ENCODE assay signal across 25 mouse cellular contexts in genomic region chr11:53780262-53780661, GRCm38 (mm10). TPM values are rescaled to one million over a fixed set of nuclear protein-coding genes. Genes with fewer than 3 reads are reported as not detected.
DNase-seq lines count a peak whose midpoint lies in the region; ATAC-seq and TF ChIP-seq lines count a peak whose summit lies in the region.
"Had no signal": no experiment of that assay in that cellular context is flagged by ENCODE, and none has a peak within 500 bp of the region (broad histone marks: within the 10 kb centered on the region; RNA-seq: fewer than 3 reads in every experiment).

No protein-coding gene starts in this region.

- H3K27ac ChIP-seq in intestine, embryonic 16.5 days (ENCODE audit: low read length), result 0 out of 2 replicates have a peak overlapping the region, but pooled peaks have one; percentile 46
- H3K27ac ChIP-seq in intestine, embryonic 15.5 days, result no peak overlapping the region
- H3K27ac ChIP-seq in midbrain, embryonic 11.5 days (ENCODE audit: low read depth, low read length), result no peak overlapping the region
- no peak overlapping the region for H3K27ac ChIP-seq in midbrain, postnatal 0 days (ENCODE audit: low read depth, low read length)
- peak overlapping the region; percentile 78; the same call in 1 of the 2 replicates for H3K27ac ChIP-seq in intestine, postnatal 0 days (ENCODE audit: low read depth, low read length)
- H3K27ac ChIP-seq: embryonic facial prominence, embryonic 12.5 days; forebrain, embryonic 15.5 days; heart, embryonic 10.5 days; hindbrain, embryonic 10.5 days; hindbrain, embryonic 14.5 days had no signal

- no peak overlapping the region for H3K4me2 ChIP-seq in intestine, embryonic 16.5 days (ENCODE audit: low read depth, low read length)
- no peak overlapping the region for H3K4me2 ChIP-seq in intestine, embryonic 15.5 days (replicated peaks)
- H3K4me2 ChIP-seq in midbrain, embryonic 11.5 days, result no peak overlapping the region
- no peak overlapping the region for H3K4me2 ChIP-seq in midbrain, postnatal 0 days (ENCODE audit: low read depth, low read length, poor library complexity, severe bottlenecking)
- H3K4me2 ChIP-seq in intestine, postnatal 0 days (replicated peaks; ENCODE audit: low read depth), result no peak overlapping the region
- no peak overlapping the region for H3K4me2 ChIP-seq in myocyte (ENCODE audit: low read depth)
- H3K4me2 ChIP-seq: embryonic facial prominence, embryonic 12.5 days; forebrain, embryonic 15.5 days; hindbrain, embryonic 14.5 days had no signal

- peaks cover 21% of the 10 kb centered on the region for H3K36me3 ChIP-seq in intestine, embryonic 16.5 days (ENCODE audit: control insufficient read depth, insufficient read depth, low read length)
- H3K36me3 ChIP-seq in intestine, embryonic 15.5 days, result peaks cover 18% of the 10 kb centered on the region
- no peaks in the 10 kb centered on the region for H3K36me3 ChIP-seq in midbrain, embryonic 11.5 days (ENCODE audit: control insufficient read depth, insufficient read depth, low read length)
- no peaks in the 10 kb centered on the region for H3K36me3 ChIP-seq in midbrain, postnatal 0 days (ENCODE audit: insufficient read depth, low read length)
- H3K36me3 ChIP-seq in intestine, postnatal 0 days (ENCODE audit: control insufficient read depth, insufficient read depth), result peaks cover 45% of the 10 kb centered on the region
- peaks cover 36% of the 10 kb centered on the region for H3K36me3 ChIP-seq in myocyte (ENCODE audit: control insufficient read depth, insufficient read depth)
- H3K36me3 ChIP-seq: forebrain, embryonic 15.5 days had no signal

- TF ChIP-seq CTCF in midbrain, postnatal 0 days (IDR thresholded peaks at IDR 0.05), result no peak
- TF ChIP-seq CTCF in intestine, postnatal 0 days (IDR thresholded peaks at IDR 0.05; ENCODE audit: low read depth), result 0 out of 2 replicates have a peak, but pooled peaks have one; percentile 1

- no peak overlapping the region for H3K9ac ChIP-seq in intestine, embryonic 16.5 days (ENCODE audit: low read depth, low read length)
- H3K9ac ChIP-seq in intestine, embryonic 15.5 days, result no peak overlapping the region
- no peak overlapping the region for H3K9ac ChIP-seq in midbrain, embryonic 11.5 days (ENCODE audit: low read length)
- no peak overlapping the region for H3K9ac ChIP-seq in midbrain, postnatal 0 days (replicated peaks; ENCODE audit: low read length, poor library complexity, severe bottlenecking)
- H3K9ac ChIP-seq in intestine, postnatal 0 days (ENCODE audit: low read depth, low read length), result no peak overlapping the region
- H3K9ac ChIP-seq: embryonic facial prominence, embryonic 12.5 days; forebrain, embryonic 15.5 days; hindbrain, embryonic 14.5 days had no signal

- peaks cover 28% of the 10 kb centered on the region; the same call in 1 of the 2 replicates for H3K4me1 ChIP-seq in intestine, embryonic 16.5 days (ENCODE audit: control insufficient read depth, insufficient read depth, low read length)
- peaks cover 18% of the 10 kb centered on the region for H3K4me1 ChIP-seq in intestine, embryonic 15.5 days (replicated peaks)
- no peaks in the 10 kb centered on the region for H3K4me1 ChIP-seq in midbrain, embryonic 11.5 days (ENCODE audit: control insufficient read depth, insufficient read depth, low read length)
- H3K4me1 ChIP-seq in midbrain, postnatal 0 days (ENCODE audit: insufficient read depth, low read length), result no peaks in the 10 kb centered on the region
- peaks cover 14% of the 10 kb centered on the region; the same call in 1 of the 2 replicates for H3K4me1 ChIP-seq in intestine, postnatal 0 days (replicated peaks; ENCODE audit: control insufficient read depth, insufficient read depth, low read length)
- H3K4me1 ChIP-seq: embryonic facial prominence, embryonic 12.5 days; forebrain, embryonic 15.5 days had no signal

- peak; percentile 10 for DNase-seq in midbrain, embryonic 11.5 days (ENCODE audit: low spot score, missing footprints)
- DNase-seq in midbrain, postnatal 0 days (ENCODE audit: low spot score), result no peak
- no peak for DNase-seq in embryo, embryonic 9.5 days (ENCODE audit: extremely low spot score)
- no peak for DNase-seq in cerebellum, postnatal 4 days (ENCODE audit: low spot score in 2 of 2)
- DNase-seq: adrenal gland, adult 2 months; adrenal gland, postnatal 25 days; cerebellum, adult 2 months; cerebellum, postnatal 10 days; embryo, embryonic 11 days; gastrocnemius, postnatal 14 days; heart, postnatal 14 days had no signal

- H3K9me3 ChIP-seq in intestine, embryonic 16.5 days (ENCODE audit: control insufficient read depth, low read length), result no peaks in the 10 kb centered on the region
- no peaks in the 10 kb centered on the region for H3K9me3 ChIP-seq in intestine, embryonic 15.5 days
- H3K9me3 ChIP-seq in midbrain, embryonic 11.5 days (ENCODE audit: control insufficient read depth, low read length), result no peaks in the 10 kb centered on the region
- H3K9me3 ChIP-seq in midbrain, postnatal 0 days (ENCODE audit: low read length), result no peaks in the 10 kb centered on the region
- no peaks in the 10 kb centered on the region for H3K9me3 ChIP-seq in intestine, postnatal 0 days (ENCODE audit: control insufficient read depth)
- H3K9me3 ChIP-seq: embryonic facial prominence, embryonic 12.5 days; forebrain, embryonic 15.5 days; heart, embryonic 10.5 days; hindbrain, embryonic 10.5 days had no signal

- no peak overlapping the region for H3K4me3 ChIP-seq in intestine, embryonic 16.5 days (ENCODE audit: low read length)
- no peak overlapping the region for H3K4me3 ChIP-seq in intestine, embryonic 15.5 days (replicated peaks)
- no peak overlapping the region for H3K4me3 ChIP-seq in midbrain, embryonic 11.5 days (ENCODE audit: low read depth, low read length)
- no peak overlapping the region for H3K4me3 ChIP-seq in midbrain, postnatal 0 days (ENCODE audit: low read depth, low read length)
- no peak overlapping the region for H3K4me3 ChIP-seq in intestine, postnatal 0 days (ENCODE audit: low read depth, low read length)
- H3K4me3 ChIP-seq in myocyte, result no peak overlapping the region
- H3K4me3 ChIP-seq: embryonic facial prominence, embryonic 12.5 days; forebrain, embryonic 15.5 days; heart, embryonic 10.5 days; hindbrain, embryonic 10.5 days had no signal

- no peak for ATAC-seq in intestine, embryonic 16.5 days
- no peak for ATAC-seq in intestine, embryonic 15.5 days
- ATAC-seq in midbrain, embryonic 11.5 days (ENCODE audit: low FRiP score), result no peak
- no peak for ATAC-seq in midbrain, postnatal 0 days (ENCODE audit: low FRiP score)
- no peak for ATAC-seq in intestine, postnatal 0 days
- ATAC-seq: forebrain, embryonic 15.5 days had no signal

- H3ac ChIP-seq in myocyte (ENCODE audit: control insufficient read depth, insufficient read length), result no peak overlapping the region

- no peaks in the 10 kb centered on the region for H3K79me2 ChIP-seq in myocyte (ENCODE audit: control insufficient read depth, insufficient read depth)

- 64% methylated on average over 3 of the region's 3 CpGs for WGBS in intestine, embryonic 16.5 days
- WGBS in intestine, embryonic 15.5 days, result 66% methylated on average over 3 of the region's 3 CpGs
- 68% methylated on average over 3 of the region's 3 CpGs for WGBS in midbrain, embryonic 11.5 days
- 71% methylated on average over 3 of the region's 3 CpGs for WGBS in midbrain, postnatal 0 days
- 56% methylated on average over 3 of the region's 3 CpGs for WGBS in intestine, postnatal 0 days

- no peaks in the 10 kb centered on the region for H3K27me3 ChIP-seq in intestine, embryonic 16.5 days (replicated peaks; ENCODE audit: control insufficient read depth, insufficient read depth, low read length)
- no peaks in the 10 kb centered on the region for H3K27me3 ChIP-seq in intestine, embryonic 15.5 days (replicated peaks)
- H3K27me3 ChIP-seq in midbrain, embryonic 11.5 days (ENCODE audit: control insufficient read depth, insufficient read depth, low read length), result no peaks in the 10 kb centered on the region
- H3K27me3 ChIP-seq in midbrain, postnatal 0 days (ENCODE audit: insufficient read depth, low read length), result no peaks in the 10 kb centered on the region
- no peaks in the 10 kb centered on the region for H3K27me3 ChIP-seq in intestine, postnatal 0 days (replicated peaks; ENCODE audit: control insufficient read depth, insufficient read depth, low read length)
- H3K27me3 ChIP-seq in myocyte (ENCODE audit: control insufficient read depth, insufficient read depth, insufficient read length), result no peaks in the 10 kb centered on the region
- H3K27me3 ChIP-seq: embryonic facial prominence, embryonic 12.5 days; forebrain, embryonic 15.5 days had no signal

- TF ChIP-seq POLR2A in myocyte (IDR thresholded peaks at IDR 0.05; ENCODE audit: insufficient read length, low read depth), result no peak

RNA-seq across cellular contexts. Expression of gene Gm17334, which starts 7.3 kb away (rescaled TPM):
- 0.34 and 0.81 TPM in 2 replicates for polyA plus RNA-seq in intestine, embryonic 16.5 days (2015; fragmentation: Nextera tagmentation; extraction: Ambion mirVana)
- polyA plus RNA-seq in intestine, embryonic 15.5 days (2015; fragmentation: Nextera tagmentation; extraction: Ambion mirVana), result 0.26 and 0.32 TPM in 2 replicates
- polyA plus RNA-seq in midbrain, embryonic 11.5 days (2014; fragmentation: Nextera tagmentation; extraction: Ambion mirVana), result not detected in 2 replicates
- 0.57 TPM in 1 of 2 replicates, not detected in the other for total RNA-seq in midbrain, postnatal 0 days (2014; rRNA removed)
- polyA plus RNA-seq in midbrain, postnatal 0 days (2015; fragmentation: Nextera tagmentation; extraction: Ambion mirVana), result not detected in 2 replicates
- polyA plus RNA-seq in intestine, postnatal 0 days (2015; fragmentation: Nextera tagmentation; extraction: Ambion mirVana), result 0.17 and 0.67 TPM in 2 replicates
- 0.19 TPM for polyA plus RNA-seq in myocyte (2012; fragmentation: generic; extraction: Trizol)
- total RNA-seq: heart, postnatal 14 days had no signal
- polyA plus RNA-seq: embryonic facial prominence, embryonic 12.5 days; forebrain, embryonic 11.5 days; forebrain, embryonic 15.5 days; heart, embryonic 10.5 days; heart, embryonic 14.5 days; hindbrain, embryonic 10.5 days; hindbrain, embryonic 14.5 days had no signal

RNA-seq across cellular contexts. Expression of gene Irf1, which starts 10.4 kb away (rescaled TPM):
- polyA plus RNA-seq in intestine, embryonic 16.5 days (2015; fragmentation: Nextera tagmentation; extraction: Ambion mirVana), result 52.9 and 58.7 TPM in 2 replicates
- 43.5 and 45.9 TPM in 2 replicates for polyA plus RNA-seq in intestine, embryonic 15.5 days (2015; fragmentation: Nextera tagmentation; extraction: Ambion mirVana)
- polyA plus RNA-seq in midbrain, embryonic 11.5 days (2014; fragmentation: Nextera tagmentation; extraction: Ambion mirVana), result 2.8 and 3.7 TPM in 2 replicates
- total RNA-seq in midbrain, postnatal 0 days (2014; rRNA removed), result 0.93 and 3.2 TPM in 2 replicates
- polyA plus RNA-seq in midbrain, postnatal 0 days (2015; fragmentation: Nextera tagmentation; extraction: Ambion mirVana), result 3.2 and 4.0 TPM in 2 replicates
- polyA plus RNA-seq in intestine, postnatal 0 days (2015; fragmentation: Nextera tagmentation; extraction: Ambion mirVana), result 64.3 and 76.1 TPM in 2 replicates
- 25.0 TPM for polyA plus RNA-seq in myocyte (2012; fragmentation: generic; extraction: Trizol)

RNA-seq across cellular contexts. Expression of gene Il5, which starts 59.7 kb away (rescaled TPM):
- not detected in 2 replicates for polyA plus RNA-seq in intestine, embryonic 16.5 days (2015; fragmentation: Nextera tagmentation; extraction: Ambion mirVana)
- not detected in 2 replicates for polyA plus RNA-seq in intestine, embryonic 15.5 days (2015; fragmentation: Nextera tagmentation; extraction: Ambion mirVana)
- polyA plus RNA-seq in midbrain, embryonic 11.5 days (2014; fragmentation: Nextera tagmentation; extraction: Ambion mirVana), result not detected in 2 replicates
- not detected in 2 replicates for total RNA-seq in midbrain, postnatal 0 days (2014; rRNA removed)
- 0.15 and 0.30 TPM in 2 replicates for polyA plus RNA-seq in midbrain, postnatal 0 days (2015; fragmentation: Nextera tagmentation; extraction: Ambion mirVana)
- polyA plus RNA-seq in intestine, postnatal 0 days (2015; fragmentation: Nextera tagmentation; extraction: Ambion mirVana), result not detected in 2 replicates
- polyA plus RNA-seq in myocyte (2012; fragmentation: generic; extraction: Trizol), result not detected
- total RNA-seq: adrenal gland, adult 2 months; adrenal gland, postnatal 25 days; common myeloid progenitor, adult 5-6 weeks; ES-E14; gastrocnemius, postnatal 14 days; granulocyte monocyte progenitor cell, adult 5-6 weeks; heart, postnatal 14 days had no signal
- polyA plus RNA-seq: embryonic facial prominence, embryonic 12.5 days; forebrain, embryonic 11.5 days; forebrain, embryonic 15.5 days; heart, embryonic 10.5 days; heart, embryonic 14.5 days; hindbrain, embryonic 10.5 days; hindbrain, embryonic 14.5 days had no signal

Comparison
In these comparisons a context has a peak if more than half of its experiments do, and no peak if none do; other contexts are left out.
1. H3K27ac ChIP-seq: peak in intestine, embryonic 16.5 days (single experiment) and intestine, postnatal 0 days (single experiment); none in intestine, embryonic 15.5 days (single experiment), midbrain, embryonic 11.5 days (single experiment) and midbrain, postnatal 0 days (single experiment).